Mouse (Mus musculus) cerebellum, adult 18-20 months (tissue): ENCODE measurements around the gene Ctnnbip1.
A peak's percentile ranks its signal among the peaks of the same experiment; 100 is the strongest.
"Not testable (repeated sequence)": the region's sequence is repeated elsewhere in the genome, so short reads cannot be mapped to it uniquely, and the experiment has no call there.

Experiments
- DNase-seq, 2 experiments: peaks; one replicate each; pipeline ENCODE4 v3.0.0; 2021

Gene Ctnnbip1

GRCm38 (mm10) chr4:149590200-149590599 lies 72.2 kb downstream of the Ctnnbip1 start:
- no peak for DNase-seq

GRCm38 (mm10) chr4:149591486-149591885 lies 73.5 kb downstream of the Ctnnbip1 start:
- no peak for DNase-seq

- no peak for DNase-seq
Observed at GRCm38 (mm10) chr4:149594913-149595581, 77.0 kb downstream of the Ctnnbip1 start.

- DNase-seq: peak in 1 of 2 experiments; percentile 48
Observed at GRCm38 (mm10) chr4:149597641-149598208, 79.7 kb downstream of the Ctnnbip1 start.

- no peak for DNase-seq
Observed at GRCm38 (mm10) chr4:149599549-149599948, 81.5 kb downstream of the Ctnnbip1 start.

GRCm38 (mm10) chr4:149600130-149600529 lies 82.1 kb downstream of the Ctnnbip1 start:
- DNase-seq: no peak

GRCm38 (mm10) chr4:149601484-149601883 lies 83.4 kb downstream of the Ctnnbip1 start:
- DNase-seq: no peak

- DNase-seq: peak in 1 of 2 experiments; percentile 33
Observed at GRCm38 (mm10) chr4:149602236-149602635, 84.2 kb downstream of the Ctnnbip1 start.

- no peak for DNase-seq
Observed at GRCm38 (mm10) chr4:149603860-149604259, 85.8 kb downstream of the Ctnnbip1 start.

GRCm38 (mm10) chr4:149604518-149604917 lies 86.5 kb downstream of the Ctnnbip1 start:
- no peak for DNase-seq

GRCm38 (mm10) chr4:149606056-149606455 lies 88.0 kb downstream of the Ctnnbip1 start:
- peak in 1 of 2 experiments; percentile 43 for DNase-seq

GRCm38 (mm10) chr4:149606766-149607358 lies 88.8 kb downstream of the Ctnnbip1 start:
- no peak for DNase-seq

- DNase-seq: no peak
Observed at GRCm38 (mm10) chr4:149607591-149608308, 89.7 kb downstream of the Ctnnbip1 start.

- DNase-seq: no peak
Observed at GRCm38 (mm10) chr4:149608309-149608638, 90.2 kb downstream of the Ctnnbip1 start.

- no peak for DNase-seq
Observed at GRCm38 (mm10) chr4:149609256-149610025, 91.4 kb downstream of the Ctnnbip1 start.

GRCm38 (mm10) chr4:149611376-149612044 lies 93.5 kb downstream of the Ctnnbip1 start:
- peak; percentile 42 to 76 for DNase-seq

GRCm38 (mm10) chr4:149613497-149613896 lies 95.5 kb downstream of the Ctnnbip1 start:
- not testable (repeated sequence) for DNase-seq

GRCm38 (mm10) chr4:149614869-149615268 lies 96.8 kb downstream of the Ctnnbip1 start:
- DNase-seq: no peak
